Mouse (Mus musculus) kidney, adult 2 months (tissue): ENCODE results near the gene H2al1k.
"Not testable (repeated sequence)": the region's sequence is repeated elsewhere in the genome, so short reads cannot be mapped to it uniquely, and the experiment has no call there.

ENCODE experiments used
- CTCF ChIP-seq: fragments of 200-500 bp; conservative IDR thresholded peaks from 2 replicates; pipeline ENCODE4 v1.5.1; 2011; ENCODE audit warnings: low read depth, mild to moderate bottlenecking, control low read depth, low read length, moderate library complexity, mixed read lengths; ENCODE audit not compliant: insufficient read depth, insufficient read length
- POLR2A ChIP-seq: fragments of 200-500 bp; IDR thresholded peaks from one replicate; pipeline ENCODE4 v1.6.1; 2011; ENCODE audit warnings: low read depth, low read length, control low read depth

- not testable (repeated sequence) for TF ChIP-seq CTCF, POLR2A
These were observed 25.5 kb downstream of the H2al1k start for GRCm38 (mm10) chrX:9375927-9376326.
